Mouse (Mus musculus): ENCODE measurements around the gene Rnf220.
A peak's percentile ranks its signal among the peaks of the same experiment; 100 is the strongest.

Rnf220 gene

GRCm38 (mm10) chr4:117496482-117497165 is at the start of gene Rnf220:
Rnf220 (minus strand) TSS chr4:117497052.
- peak; percentile 56 for DNase-seq

- no peak for DNase-seq
Measured at GRCm38 (mm10) chr4:117546616-117547015, 49.8 kb upstream of the Rnf220 start.

GRCm38 (mm10) chr4:117545448-117545847 is 48.6 kb upstream of the Rnf220 start:
- no peak for DNase-seq

- DNase-seq: no peak
Measured at GRCm38 (mm10) chr4:117540571-117540970, 43.7 kb upstream of the Rnf220 start.

GRCm38 (mm10) chr4:117539329-117539980 is 42.6 kb upstream of the Rnf220 start:
- DNase-seq: no peak

GRCm38 (mm10) chr4:117537002-117537401 is 40.1 kb upstream of the Rnf220 start:
- no peak for DNase-seq

GRCm38 (mm10) chr4:117535496-117536200 is 38.8 kb upstream of the Rnf220 start:
- no peak for DNase-seq

- DNase-seq: no peak
Measured at GRCm38 (mm10) chr4:117529843-117530242, 33.0 kb upstream of the Rnf220 start.

- DNase-seq: peak; percentile 71
Measured at GRCm38 (mm10) chr4:117527952-117528351, 31.1 kb upstream of the Rnf220 start.

GRCm38 (mm10) chr4:117527116-117527899 is 30.5 kb upstream of the Rnf220 start:
- DNase-seq: no peak

- peak; percentile 20 for DNase-seq
Measured at GRCm38 (mm10) chr4:117525990-117526389, 29.1 kb upstream of the Rnf220 start.

GRCm38 (mm10) chr4:117521350-117521749 is 24.5 kb upstream of the Rnf220 start:
- no peak for DNase-seq

- no peak for DNase-seq
Measured at GRCm38 (mm10) chr4:117518246-117518645, 21.4 kb upstream of the Rnf220 start.

- DNase-seq: no peak
Measured at GRCm38 (mm10) chr4:117499043-117499442, 2.2 kb upstream of the Rnf220 start.

GRCm38 (mm10) chr4:117495869-117496401 is 917 bp downstream of the Rnf220 start:
- DNase-seq: no peak

GRCm38 (mm10) chr4:117494911-117495501 is 1.8 kb downstream of the Rnf220 start:
- peak; percentile 22 for DNase-seq

- DNase-seq: peak; percentile 24
Measured at GRCm38 (mm10) chr4:117493905-117494851, 2.7 kb downstream of the Rnf220 start.

- DNase-seq: peak; percentile 23
Measured at GRCm38 (mm10) chr4:117493161-117493568, 3.7 kb downstream of the Rnf220 start.

- DNase-seq: no peak
Measured at GRCm38 (mm10) chr4:117491840-117492239, 5.0 kb downstream of the Rnf220 start.

GRCm38 (mm10) chr4:117489975-117490374 is 6.9 kb downstream of the Rnf220 start:
- no peak for DNase-seq

- DNase-seq: no peak
Measured at GRCm38 (mm10) chr4:117489566-117489965, 7.3 kb downstream of the Rnf220 start.

All from liver (tissue).